Mouse (Mus musculus) adrenal gland, adult 10 weeks (tissue): ENCODE measurements around the gene Hormad1. TPM values are rescaled to one million over a fixed set of nuclear protein-coding genes. Genes with fewer than 3 reads are reported as not detected.

Source experiments
- polyA plus RNA-seq: library from polyadenylated mRNA; stranded (reverse); fragments of 350-450 nt; fragmentation: Illumina TruSeq; extraction: RNeasy Lipid Tissue Mini Kit (QIAGEN cat#74804); gene quantifications from one replicate; pipeline ENCODE4 v1.2.3, GENCODE M21; 2014; ENCODE audit warnings: low read depth, low replicate concordance

Gene Hormad1
- not detected for polyA plus RNA-seq

GRCm38 (mm10) chr3:95559437-95559836 is at the start of gene Hormad1:
TSS of gene Hormad1 (plus strand) at chr3:95559677.

GRCm38 (mm10) chr3:95526622-95527211 is 32.8 kb upstream of the Hormad1 start, which contains the start of gene Ctss:
TSS of gene Ctss (plus strand) at chr3:95526786.

GRCm38 (mm10) chr3:95588604-95589086 is 29.2 kb downstream of the Hormad1 start, which contains the start of gene Golph3l:
TSS of gene Golph3l (plus strand) at chr3:95588934.

GRCm38 (mm10) chr3:95624628-95625503 is 65.4 kb downstream of the Hormad1 start, which contains the start of gene Ensa:
TSS of gene Ensa (plus strand) at chr3:95624993.

Other genes with a start within 250 kb of the Hormad1 start
- gene Cers2, start 244.9 kb upstream of the Hormad1 start, polyA plus RNA-seq: 221 TPM
- 15.8 TPM for gene Setdb1, start 202.5 kb upstream of the Hormad1 start, polyA plus RNA-seq
- gene 4930558C23Rik, start 156.8 kb upstream of the Hormad1 start, polyA plus RNA-seq: not detected
- 62.5 TPM for gene Arnt, start 125.3 kb upstream of the Hormad1 start, polyA plus RNA-seq
- gene Ctsk, start 60.4 kb upstream of the Hormad1 start, polyA plus RNA-seq: 2.9 TPM
- 147 TPM for gene Ctss, start 32.9 kb upstream of the Hormad1 start, polyA plus RNA-seq
- 126 TPM for gene Golph3l, start 29.3 kb downstream of the Hormad1 start, polyA plus RNA-seq
- 70.2 TPM for gene Ensa, start 65.3 kb downstream of the Hormad1 start, polyA plus RNA-seq
- gene Mcl1, start 99.1 kb downstream of the Hormad1 start, polyA plus RNA-seq: 456 TPM
- 0.47 TPM for gene Adamtsl4, start 128.2 kb downstream of the Hormad1 start, polyA plus RNA-seq
- gene Ecm1, start 179.9 kb downstream of the Hormad1 start, polyA plus RNA-seq: 34.2 TPM
- gene Tars2, start 200.5 kb downstream of the Hormad1 start, polyA plus RNA-seq: 17.7 TPM